Mouse (Mus musculus) kidney, adult 9 months (tissue): ENCODE data around the gene Tmem141.

Experiments used
- DNase-seq: peaks from one replicate; pipeline ENCODE4 v3.0.0; 2022

Gene Tmem141

GRCm38 (mm10) chr2:25576965-25577891, 44.6 kb downstream of the Tmem141 start:
- no peak for DNase-seq

- no peak for DNase-seq
Observed at GRCm38 (mm10) chr2:25576028-25576850, 45.6 kb downstream of the Tmem141 start.

GRCm38 (mm10) chr2:25575432-25576027, 46.3 kb downstream of the Tmem141 start:
- peak; percentile 36 for DNase-seq

GRCm38 (mm10) chr2:25574579-25575431, 47.0 kb downstream of the Tmem141 start, which contains the start of the genes Mamdc4 and Phpt1:
Gene Mamdc4, minus strand, starts transcription at chr2:25574845.
Gene Phpt1, minus strand, starts transcription at chr2:25575224.
- peak; percentile 99 for DNase-seq

- DNase-seq, result no peak
Observed at GRCm38 (mm10) chr2:25574136-25574535, 47.7 kb downstream of the Tmem141 start.

- no peak for DNase-seq
Observed at GRCm38 (mm10) chr2:25573068-25573467, 48.7 kb downstream of the Tmem141 start.

- DNase-seq, result no peak
Observed at GRCm38 (mm10) chr2:25571221-25571620, 50.6 kb downstream of the Tmem141 start.
